Mouse (Mus musculus) urinary bladder, adult 18-20 months (tissue): Measurements from ENCODE around the gene Ppp1r14b.

Experiments used
- DNase-seq, 2 experiments: peaks; one replicate each; pipeline ENCODE4 v3.0.0; 2022; ENCODE audit warnings: low spot score in 2 of 2, mixed read lengths in 2 of 2

Gene Ppp1r14b

GRCm38 (mm10) chr19:6994002-6994401 is 19.2 kb downstream of the Ppp1r14b start:
- no peak for DNase-seq

- DNase-seq, result no peak
These were observed 19.7 kb downstream of the Ppp1r14b start for GRCm38 (mm10) chr19:6994489-6994888.

- no peak for DNase-seq
These were observed 20.7 kb downstream of the Ppp1r14b start for GRCm38 (mm10) chr19:6995255-6995991.

GRCm38 (mm10) chr19:6996006-6996405 is 21.2 kb downstream of the Ppp1r14b start, which contains the start of the genes Nudt22 and Trpt1:
Gene Nudt22 (minus strand): TSS chr19:6996117.
Gene Trpt1 (plus strand): TSS chr19:6996131.
- DNase-seq, result peak; percentile 81 to 83

GRCm38 (mm10) chr19:6997721-6998290 is 23.0 kb downstream of the Ppp1r14b start:
- DNase-seq, result no peak

- DNase-seq, result no peak
These were observed 24.7 kb downstream of the Ppp1r14b start for GRCm38 (mm10) chr19:6999360-7000063.

- DNase-seq, result no peak
These were observed 32.3 kb downstream of the Ppp1r14b start for GRCm38 (mm10) chr19:7006892-7007593.

- no peak for DNase-seq
These were observed 37.7 kb downstream of the Ppp1r14b start for GRCm38 (mm10) chr19:7012426-7012825.

GRCm38 (mm10) chr19:7013984-7014383 is 39.2 kb downstream of the Ppp1r14b start:
- peak; percentile 44 to 78 for DNase-seq

- DNase-seq, result no peak
These were observed 39.8 kb downstream of the Ppp1r14b start for GRCm38 (mm10) chr19:7014481-7015135.

GRCm38 (mm10) chr19:7017541-7018457 is 43.0 kb downstream of the Ppp1r14b start:
- DNase-seq, result no peak

- DNase-seq, result no peak
These were observed 43.8 kb downstream of the Ppp1r14b start for GRCm38 (mm10) chr19:7018546-7018945.

GRCm38 (mm10) chr19:7019191-7019590 is 44.4 kb downstream of the Ppp1r14b start, which contains the start of gene Fermt3:
Gene Fermt3 (minus strand): TSS chr19:7019469.
- DNase-seq, result no peak

- DNase-seq, result peak in 1 of 2 experiments; percentile 52
These were observed 45.5 kb downstream of the Ppp1r14b start for GRCm38 (mm10) chr19:7020224-7020641.
